ENCODE assay signal across 8 mouse cellular contexts in the genomic region with DNA sequence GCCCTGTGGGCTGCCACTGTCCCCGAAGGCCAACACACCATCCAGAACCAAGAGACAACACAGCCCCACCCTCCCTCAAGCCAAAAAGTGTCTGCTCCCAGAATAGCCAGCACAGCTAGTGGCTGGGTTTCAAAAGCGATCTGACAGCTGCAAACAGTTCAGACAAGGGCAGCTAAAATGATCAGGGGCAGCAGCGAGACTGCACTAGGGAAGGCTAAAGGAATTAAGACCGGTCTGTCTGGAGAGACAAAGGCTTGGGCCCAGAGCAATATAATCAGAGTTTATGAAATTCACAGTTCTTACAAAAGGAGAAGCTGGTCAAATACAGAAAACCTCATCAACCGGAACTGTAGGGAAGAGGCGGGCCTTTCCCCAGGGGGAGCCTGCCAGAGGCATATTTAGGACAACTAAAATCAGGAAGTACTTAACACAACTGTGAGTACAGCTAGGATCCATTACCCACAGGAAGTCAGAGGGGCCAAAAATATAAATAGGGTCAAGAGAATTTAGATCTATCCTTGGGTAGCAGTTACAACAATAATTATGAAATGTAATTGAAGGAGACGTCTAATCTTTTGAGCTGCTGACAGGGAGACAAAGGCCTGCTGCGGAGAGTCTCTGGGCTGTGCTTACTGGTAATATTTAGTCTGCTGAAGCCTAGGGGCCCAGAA. TPM values are rescaled to one million over a fixed set of nuclear protein-coding genes. Genes with fewer than 3 reads are reported as not detected.
DNase-seq lines count a peak whose midpoint lies in the region; ATAC-seq and TF ChIP-seq lines count a peak whose summit lies in the region.

No protein-coding gene starts in this region.

- H3K27me3 ChIP-seq in hindbrain, postnatal 0 days (ENCODE audit: insufficient read depth, low read length), result no peaks in the 10 kb centered on the region
- peaks cover 30% of the 10 kb centered on the region for H3K27me3 ChIP-seq in liver, embryonic 13.5 days
- no peaks in the 10 kb centered on the region for H3K27me3 ChIP-seq in myocyte (ENCODE audit: control insufficient read depth, insufficient read depth, insufficient read length)

- H3K27ac ChIP-seq in hindbrain, postnatal 0 days, result peak overlapping the region; percentile 54; the same call in 1 of the 2 replicates
- H3K27ac ChIP-seq in liver, embryonic 13.5 days, result peak overlapping the region; percentile 69

- peak; percentile 76 for DNase-seq in A20 (ENCODE audit: low read depth, low spot score)
- peak; percentile 32 for DNase-seq in Muller cell, postnatal 12 days (ENCODE audit: inconsistent ontology term)
- peak; percentile 87 for DNase-seq in gastrocnemius, postnatal 25 days
- peak; percentile 50 for DNase-seq in hindbrain, postnatal 0 days (ENCODE audit: low spot score)
- no peak for DNase-seq in liver, embryonic 13.5 days
- no peak for DNase-seq in thymus, postnatal 14 days
- DNase-seq in cerebellum, adult 9-10 months, result no peak

- no peak overlapping the region for H3K4me2 ChIP-seq in hindbrain, postnatal 0 days (ENCODE audit: low read depth, low read length)
- peak overlapping the region; percentile 24; the same call in 1 of the 2 replicates for H3K4me2 ChIP-seq in liver, embryonic 13.5 days
- peak overlapping the region; percentile 43 for H3K4me2 ChIP-seq in myocyte (ENCODE audit: low read depth)

- 20% methylated on average over 8 of the region's 8 CpGs for WGBS in hindbrain, postnatal 0 days
- WGBS in liver, embryonic 13.5 days (ENCODE audit: insufficient replicate concordance), result 26% methylated on average over 8 of the region's 8 CpGs

- no peak overlapping the region for H3ac ChIP-seq in myocyte (ENCODE audit: control insufficient read depth, insufficient read length)

- no peak for TF ChIP-seq POLR2A in myocyte (IDR thresholded peaks at IDR 0.05; ENCODE audit: insufficient read length, low read depth)

- no peaks in the 10 kb centered on the region; the same call in 1 of the 2 replicates for H3K36me3 ChIP-seq in hindbrain, postnatal 0 days (ENCODE audit: insufficient read depth, low read length)
- H3K36me3 ChIP-seq in liver, embryonic 13.5 days, result no peaks in the 10 kb centered on the region
- H3K36me3 ChIP-seq in myocyte (ENCODE audit: control insufficient read depth, insufficient read depth), result no peaks in the 10 kb centered on the region

- no peaks in the 10 kb centered on the region for H3K9me3 ChIP-seq in hindbrain, postnatal 0 days (ENCODE audit: low read length)
- H3K9me3 ChIP-seq in liver, embryonic 13.5 days (replicated peaks), result no peaks in the 10 kb centered on the region

- no peak overlapping the region for H3K4me3 ChIP-seq in hindbrain, postnatal 0 days (ENCODE audit: low read length)
- H3K4me3 ChIP-seq in liver, embryonic 13.5 days (replicated peaks), result no peak overlapping the region
- no peak overlapping the region for H3K4me3 ChIP-seq in myocyte

- TF ChIP-seq CTCF in hindbrain, postnatal 0 days (IDR thresholded peaks at IDR 0.05; ENCODE audit: low read depth), result no peak

- H3K9ac ChIP-seq in hindbrain, postnatal 0 days (replicated peaks; ENCODE audit: low read length), result no peak overlapping the region
- no peak overlapping the region for H3K9ac ChIP-seq in liver, embryonic 13.5 days

- ATAC-seq in hindbrain, postnatal 0 days, result no peak; the same call in 1 of the 2 replicates
- no peak for ATAC-seq in liver, embryonic 13.5 days (ENCODE audit: low read depth)

- no peaks in the 10 kb centered on the region; the same call in 1 of the 2 replicates for H3K4me1 ChIP-seq in hindbrain, postnatal 0 days (ENCODE audit: insufficient read depth, low read length)
- H3K4me1 ChIP-seq in liver, embryonic 13.5 days (replicated peaks), result peaks cover 7% of the 10 kb centered on the region

- no peaks in the 10 kb centered on the region for H3K79me2 ChIP-seq in myocyte (ENCODE audit: control insufficient read depth, insufficient read depth)

TF ChIP-seq in myocyte, 11 proteins besides CTCF, POLR2A, EP300 and RAD21:
- TF ChIP-seq E2F4 (IDR thresholded peaks at IDR 0.05; ENCODE audit: insufficient read depth), result no peak
- no peak for TF ChIP-seq REST (IDR thresholded peaks at IDR 0.05; ENCODE audit: insufficient read depth, insufficient read length)
- no peak for TF ChIP-seq USF1 (IDR thresholded peaks at IDR 0.05; ENCODE audit: low read depth)
- no peak for TF ChIP-seq CEBPB (IDR thresholded peaks at IDR 0.05; ENCODE audit: insufficient read depth, poor library complexity, severe bottlenecking)
- peak; percentile 40 for TF ChIP-seq TCF12 (IDR thresholded peaks at IDR 0.05; ENCODE audit: insufficient read depth, poor library complexity, severe bottlenecking)
- no peak for TF ChIP-seq TCF3 (IDR thresholded peaks at IDR 0.05; ENCODE audit: insufficient read length, low read depth)
- peak in 2 of 3 experiments; percentile 79 to 81 for TF ChIP-seq MYOG (IDR thresholded peaks at IDR 0.05; ENCODE audit: control insufficient read depth in 1 of 3, insufficient read depth in 1 of 3, insufficient read length in 2 of 3, low read depth in 2 of 3)
- TF ChIP-seq MYOD1 (IDR thresholded peaks at IDR 0.05; ENCODE audit: control insufficient read depth in 1 of 3, insufficient read length in 2 of 3, low read depth in 2 of 3), result peak; percentile 64 to 77 (median 75)
- no peak for TF ChIP-seq POLR2AphosphoS2 (IDR thresholded peaks at IDR 0.05; ENCODE audit: insufficient read length, low read depth)

RNA-seq across cellular contexts. Expression of a gene that starts 12.9 kb away (rescaled TPM):
- total RNA-seq in gastrocnemius, postnatal 25 days (2021), result 10 to 100 TPM; 16.2 to 26.0 TPM
- 0.16 TPM in 1 of 2 replicates, not detected in the other for total RNA-seq in hindbrain, postnatal 0 days (2014; rRNA removed)
- polyA plus RNA-seq in hindbrain, postnatal 0 days (2015; fragmentation: Nextera tagmentation; extraction: Ambion mirVana), result not detected in 2 replicates
- polyA plus RNA-seq in liver, embryonic 13.5 days (2015; fragmentation: Nextera tagmentation; extraction: Ambion mirVana), result 2.7 and 4.1 TPM in 2 replicates
- 1,426 TPM for polyA plus RNA-seq in myocyte (2012; fragmentation: generic; extraction: Trizol)

RNA-seq across cellular contexts. Expression of a gene that starts 30.0 kb away (rescaled TPM):
- 1 to 10 TPM in 1 of 2 experiments, under 1 TPM in 1; 0.97 to 1.0 TPM for total RNA-seq in gastrocnemius, postnatal 25 days (2021)
- total RNA-seq in hindbrain, postnatal 0 days (2014; rRNA removed), result 42.7 and 46.5 TPM in 2 replicates
- polyA plus RNA-seq in hindbrain, postnatal 0 days (2015; fragmentation: Nextera tagmentation; extraction: Ambion mirVana), result 30.6 and 31.6 TPM in 2 replicates
- 1.1 and 1.2 TPM in 2 replicates for polyA plus RNA-seq in liver, embryonic 13.5 days (2015; fragmentation: Nextera tagmentation; extraction: Ambion mirVana)
- polyA plus RNA-seq in myocyte (2012; fragmentation: generic; extraction: Trizol), result 35.8 TPM

RNA-seq across cellular contexts. Expression of a gene that starts 59.1 kb away (rescaled TPM):
- 10 to 100 TPM; 13.2 to 15.1 TPM for total RNA-seq in gastrocnemius, postnatal 25 days (2021)
- total RNA-seq in hindbrain, postnatal 0 days (2014; rRNA removed), result 189 and 200 TPM in 2 replicates
- polyA plus RNA-seq in hindbrain, postnatal 0 days (2015; fragmentation: Nextera tagmentation; extraction: Ambion mirVana), result 100 and 106 TPM in 2 replicates
- 58.8 and 67.9 TPM in 2 replicates for polyA plus RNA-seq in liver, embryonic 13.5 days (2015; fragmentation: Nextera tagmentation; extraction: Ambion mirVana)
- 67.3 TPM for polyA plus RNA-seq in myocyte (2012; fragmentation: generic; extraction: Trizol)

Comparison
In these comparisons a context has a peak if more than half of its experiments do, and no peak if none do; other contexts are left out.
1. DNase-seq: peak in A20 (single experiment), Muller cell, postnatal 12 days (single experiment), gastrocnemius, postnatal 25 days (single experiment) and hindbrain, postnatal 0 days (single experiment); none in liver, embryonic 13.5 days (single experiment), thymus, postnatal 14 days (single experiment) and cerebellum, adult 9-10 months (single experiment).
2. RNA of a gene that starts 12.9 kb away (polyA plus RNA-seq): 1,426 TPM in myocyte (single experiment); 2.7 to 4.1 TPM in liver, embryonic 13.5 days and not detected in hindbrain, postnatal 0 days; every median in the first group is over 100 times any median in the second.
3. RNA of a gene that starts 30.0 kb away (polyA plus RNA-seq): 35.8 TPM in myocyte (single experiment) and 30.6 to 31.6 TPM in hindbrain, postnatal 0 days; 1.1 to 1.2 TPM in liver, embryonic 13.5 days; every median in the first group is over 10 times any median in the second.